Mouse (Mus musculus) bone marrow, adult 2 months (tissue): ENCODE data around the gene Tbl1xr1.

Experiments
- CTCF ChIP-seq: fragments of 200-500 bp; IDR thresholded peaks from 2 replicates; pipeline ENCODE4 v1.5.1; 2011; ENCODE audit warnings: low read length, control low read depth; ENCODE audit not compliant: control insufficient read depth, insufficient read depth
- POLR2A ChIP-seq: fragments of 200-500 bp; IDR thresholded peaks from 2 replicates; pipeline ENCODE4 v1.6.1; 2011; ENCODE audit warnings: low read depth, mild to moderate bottlenecking, control low read depth, low read length, borderline replicate concordance; ENCODE audit not compliant: control insufficient read depth

- TF ChIP-seq CTCF (peak; percentile 48), POLR2A (no peak)
These were observed 71.0 kb downstream of the Tbl1xr1 start for GRCm38 (mm10) chr3:22147433-22147927.
